Comparison of ENCODE assay signal across 10 mouse cellular contexts in genomic region chr1:54906322-54906721, GRCm38 (mm10). TPM values are rescaled to one million over a fixed set of nuclear protein-coding genes. Genes with fewer than 3 reads are reported as not detected.
A peak's percentile ranks its signal among the peaks of the same experiment; 100 is the strongest.
DNase-seq lines count a peak whose midpoint lies in the region; ATAC-seq and TF ChIP-seq lines count a peak whose summit lies in the region.
"Had no signal": no experiment of that assay in that cellular context is flagged by ENCODE, and none has a peak within 500 bp of the region (broad histone marks: within the 10 kb centered on the region; RNA-seq: fewer than 3 reads in every experiment).

No protein-coding gene starts in this region.

- intact Hi-C loops in gastrocnemius, adult 2 months (cut with DNase I) = no loop called here

- H3K9ac ChIP-seq in embryonic facial prominence, embryonic 14.5 days (ENCODE audit: low read depth, low read length) = peak overlapping the region; percentile 41; the same call in 1 of the 2 replicates

- H3K4me1 ChIP-seq in embryonic facial prominence, embryonic 14.5 days (ENCODE audit: control insufficient read depth, insufficient read depth, low read length) = peaks cover 50% of the 10 kb centered on the region

- H3K36me3 ChIP-seq in embryonic facial prominence, embryonic 14.5 days (ENCODE audit: control insufficient read depth, insufficient read depth, low read length) = 0 out of 2 replicates have a peak, but pooled peaks cover 2% of the 10 kb centered on the region

- peak overlapping the region; percentile 55 for H3K4me3 ChIP-seq in gastrocnemius, adult 2 months
- H3K4me3 ChIP-seq in embryonic facial prominence, embryonic 14.5 days (ENCODE audit: low read depth, low read length) = peak overlapping the region; percentile 25; the same call in 1 of the 2 replicates

- no peaks in the 10 kb centered on the region for H3K9me3 ChIP-seq in embryonic facial prominence, embryonic 14.5 days (ENCODE audit: control insufficient read depth, low read length)

- H3K27ac ChIP-seq in gastrocnemius, adult 2 months = peak overlapping the region; percentile 63
- peak overlapping the region; percentile 90 for H3K27ac ChIP-seq in embryonic facial prominence, embryonic 14.5 days (replicated peaks; ENCODE audit: low read depth, low read length)

- peak; percentile 61; the same call in 1 of the 2 replicates for ATAC-seq in embryonic facial prominence, embryonic 14.5 days (ENCODE audit: low read depth)
- ATAC-seq in inflammation-experienced regulatory T-cells, adult 6 months = peak; percentile 17

- TF ChIP-seq CTCF in gastrocnemius, adult 2 months (IDR thresholded peaks at IDR 0.05) = no peak

- no peaks in the 10 kb centered on the region for H3K27me3 ChIP-seq in embryonic facial prominence, embryonic 14.5 days (replicated peaks; ENCODE audit: control insufficient read depth, insufficient read depth, low read length)

- DNase-seq in gastrocnemius, adult 2 months = no peak
- no peak for DNase-seq in gastrocnemius, postnatal 25 days
- peak; percentile 45 for DNase-seq in CD4-positive, CD25-positive, alpha-beta regulatory T cell, adult 2 months (ENCODE audit: low read depth, low spot score)
- DNase-seq in embryonic facial prominence, embryonic 14.5 days (ENCODE audit: low spot score) = peak; percentile 78
- no peak for DNase-seq in frontal cortex, postnatal 14 days (ENCODE audit: low spot score in 2 of 2)
- DNase-seq in gastrocnemius, postnatal 4 days (ENCODE audit: low spot score in 2 of 2) = no peak
- DNase-seq in cerebellum, adult 11 months = no peak
- DNase-seq: heart, postnatal 36 days; kidney, postnatal 10 days had no signal

- WGBS in embryonic facial prominence, embryonic 14.5 days = 50% methylated on average over 8 of the region's 8 CpGs

- peak overlapping the region; percentile 54 for H3K4me2 ChIP-seq in embryonic facial prominence, embryonic 14.5 days (ENCODE audit: low read depth, low read length)

RNA-seq across cellular contexts. Expression of gene Ankrd44, which starts 19.9 kb away (rescaled TPM):
- 1 to 10 TPM; 7.5 to 9.6 TPM for total RNA-seq in gastrocnemius, adult 2 months (2021)
- total RNA-seq in gastrocnemius, postnatal 25 days (2021) = 1 to 10 TPM; 5.3 to 5.5 TPM
- 24.8 and 28.9 TPM in 2 replicates for polyA plus RNA-seq in embryonic facial prominence, embryonic 14.5 days (2014; fragmentation: Nextera tagmentation; extraction: Ambion mirVana)
- 100 to 1,000 TPM; 141 to 193 (median 187) TPM for polyA plus RNA-seq in inflammation-experienced regulatory T-cells, adult 6 months (2017; shearing (Covaris generic))
- 10 to 100 TPM; 26.3 to 29.3 TPM for total RNA-seq in gastrocnemius, postnatal 4 days (2021)

Comparison
In these comparisons a context has a peak if more than half of its experiments do, and no peak if none do; other contexts are left out.
1. DNase-seq: peak in CD4-positive, CD25-positive, alpha-beta regulatory T cell, adult 2 months (single experiment) and embryonic facial prominence, embryonic 14.5 days (single experiment); none in gastrocnemius, adult 2 months (single experiment), gastrocnemius, postnatal 25 days (single experiment), frontal cortex, postnatal 14 days (0 of 2), gastrocnemius, postnatal 4 days (0 of 2) and cerebellum, adult 11 months (single experiment).